In genomic region chr11:74512595-74512994, GRCm38 (mm10) we compare ENCODE assay signal across 18 mouse cellular contexts.
DNase-seq lines count a peak whose midpoint lies in the region; ATAC-seq and TF ChIP-seq lines count a peak whose summit lies in the region.
"Had no signal": no experiment of that assay in that cellular context is flagged by ENCODE, and none has a peak within 500 bp of the region (broad histone marks: within the 10 kb centered on the region; RNA-seq: fewer than 3 reads in every experiment).

No protein-coding gene starts in this region.

- H3K9ac ChIP-seq in stomach, embryonic 15.5 days: no peak overlapping the region
- no peak overlapping the region for H3K9ac ChIP-seq in stomach, postnatal 0 days (ENCODE audit: low read length)
- no peak overlapping the region for H3K9ac ChIP-seq in CH12.LX (ENCODE audit: insufficient read depth, low read depth)
- H3K9ac ChIP-seq in hindbrain, embryonic 14.5 days: no peak overlapping the region

- in situ Hi-C loops in CH12.LX (cut with MboI; ENCODE audit: low pct_ligation_motif_present, low pct_unique_long_range_greater_than_20kb, low sequenced_read_pairs): no loop called here

- H3K27ac ChIP-seq in stomach, embryonic 15.5 days: no peak overlapping the region
- no peak overlapping the region for H3K27ac ChIP-seq in stomach, postnatal 0 days (replicated peaks)
- no peak overlapping the region for H3K27ac ChIP-seq in CH12.LX (ENCODE audit: insufficient read depth, low read depth)
- H3K27ac ChIP-seq in hindbrain, embryonic 14.5 days: no peak overlapping the region

- ATAC-seq in stomach, embryonic 15.5 days (ENCODE audit: insufficient read depth, low FRiP score, low read depth): 0 out of 2 replicates have a peak, but pooled peaks have one; percentile 1
- ATAC-seq in stomach, postnatal 0 days (ENCODE audit: low FRiP score, low TSS enrichment): no peak
- no peak for ATAC-seq in hindbrain, embryonic 14.5 days (ENCODE audit: low FRiP score)
- ATAC-seq: activated CD4-positive, CD25-positive, alpha-beta regulatory T cell, adult 4 months; CD4-positive, CD25-positive, alpha-beta regulatory T cell, adult 4 months; Patski had no signal

- no peak for DNase-seq in stomach, postnatal 0 days (ENCODE audit: low spot score)
- DNase-seq in CH12.LX (ENCODE audit: extremely low read depth): no peak
- no peak for DNase-seq in hindbrain, embryonic 14.5 days (ENCODE audit: low spot score)
- DNase-seq: adrenal gland, adult 2 months; adrenal gland, adult 8-10 months; adrenal gland, postnatal 10 days; adrenal gland, postnatal 14 days; adrenal gland, postnatal 25 days; B cell, adult 2 months; cerebellum, adult 11 months; cerebellum, adult 11-12 months; cerebellum, adult 18-20 months; cerebellum, adult 2 months had no signal

- TF ChIP-seq RAD21 in CH12.LX (IDR thresholded peaks at IDR 0.05; ENCODE audit: low read depth, low read length): no peak

- no peak for TF ChIP-seq POLR2A in CH12.LX (IDR thresholded peaks at IDR 0.05; ENCODE audit: low read depth, low read length)

- H3K4me2 ChIP-seq in stomach, embryonic 15.5 days: no peak overlapping the region
- H3K4me2 ChIP-seq in stomach, postnatal 0 days (replicated peaks; ENCODE audit: low read depth): no peak overlapping the region
- H3K4me2 ChIP-seq in CH12.LX (ENCODE audit: insufficient read depth, low read depth, poor library complexity, severe bottlenecking): no peak overlapping the region
- no peak overlapping the region for H3K4me2 ChIP-seq in hindbrain, embryonic 14.5 days (replicated peaks)

- no peaks in the 10 kb centered on the region for H3K4me1 ChIP-seq in stomach, embryonic 15.5 days
- no peaks in the 10 kb centered on the region for H3K4me1 ChIP-seq in stomach, postnatal 0 days (replicated peaks; ENCODE audit: control insufficient read depth, insufficient read depth)
- peaks cover 33 to 91% of the 10 kb centered on the region in 2 experiments for H3K4me1 ChIP-seq in CH12.LX (ENCODE audit: control insufficient read depth in 1 of 2, insufficient read depth in 2 of 2)
- H3K4me1 ChIP-seq in hindbrain, embryonic 14.5 days (replicated peaks; ENCODE audit: control insufficient read depth, insufficient read depth, low read length): no peaks in the 10 kb centered on the region

- H3K9me3 ChIP-seq in stomach, embryonic 15.5 days: no peaks in the 10 kb centered on the region
- H3K9me3 ChIP-seq in stomach, postnatal 0 days (ENCODE audit: control insufficient read depth, low read length): no peaks in the 10 kb centered on the region
- H3K9me3 ChIP-seq in CH12.LX (replicated peaks; ENCODE audit: low read length): no peaks in the 10 kb centered on the region
- H3K9me3 ChIP-seq in hindbrain, embryonic 14.5 days (ENCODE audit: control insufficient read depth, low read length): no peaks in the 10 kb centered on the region
- H3K9me3 ChIP-seq: G1E had no signal

- no peak for TF ChIP-seq EP300 in stomach, postnatal 0 days (optimal IDR thresholded peaks at IDR 0.05)
- TF ChIP-seq EP300 in CH12.LX (IDR thresholded peaks at IDR 0.05; ENCODE audit: low read length): peak; percentile 2; the same call in 1 of the 2 replicates

- no peaks in the 10 kb centered on the region for H3K36me3 ChIP-seq in stomach, embryonic 15.5 days
- H3K36me3 ChIP-seq in stomach, postnatal 0 days (ENCODE audit: control insufficient read depth, insufficient read depth, low read length): no peaks in the 10 kb centered on the region
- H3K36me3 ChIP-seq in CH12.LX (replicated peaks in 1 of 2; ENCODE audit: control insufficient read depth in 1 of 2, insufficient read depth in 1 of 2, low read length in 1 of 2): peaks cover 39 to 90% of the 10 kb centered on the region in 2 experiments
- H3K36me3 ChIP-seq in hindbrain, embryonic 14.5 days (replicated peaks; ENCODE audit: control insufficient read depth, insufficient read depth): no peaks in the 10 kb centered on the region

- TF ChIP-seq CTCF in stomach, postnatal 0 days (IDR thresholded peaks at IDR 0.05; ENCODE audit: low read depth): no peak
- TF ChIP-seq CTCF in CH12.LX (conservative IDR thresholded peaks at IDR 0.05 in 1 of 2, IDR thresholded peaks at IDR 0.05 in 1 of 2; ENCODE audit: low read depth in 2 of 2, low read length in 2 of 2): no peak

- H3K4me3 ChIP-seq in stomach, embryonic 15.5 days (replicated peaks): no peak overlapping the region
- no peak overlapping the region for H3K4me3 ChIP-seq in stomach, postnatal 0 days (ENCODE audit: low read depth, low read length)
- H3K4me3 ChIP-seq in CH12.LX (replicated peaks in 1 of 3; ENCODE audit: low read depth in 2 of 3, low read length in 2 of 3, poor library complexity in 1 of 3): no peak overlapping the region
- H3K4me3 ChIP-seq in hindbrain, embryonic 14.5 days (replicated peaks; ENCODE audit: low read length): no peak overlapping the region

- peaks cover 90% of the 10 kb centered on the region for H3K79me2 ChIP-seq in CH12.LX (replicated peaks; ENCODE audit: control insufficient read depth, extremely low read depth, insufficient read depth, poor library complexity, severe bottlenecking)

- dilution Hi-C loops in CH12.LX (cut with MboI; ENCODE audit: extremely low pct_ligation_motif_present, extremely low pct_unique_long_range_greater_than_20kb, low sequenced_read_pairs): no loop called here

- H3K27me3 ChIP-seq in stomach, embryonic 15.5 days (replicated peaks): no peaks in the 10 kb centered on the region
- no peaks in the 10 kb centered on the region for H3K27me3 ChIP-seq in stomach, postnatal 0 days (ENCODE audit: control insufficient read depth, insufficient read depth, low read length)
- H3K27me3 ChIP-seq in CH12.LX (replicated peaks): no peaks in the 10 kb centered on the region
- no peaks in the 10 kb centered on the region for H3K27me3 ChIP-seq in hindbrain, embryonic 14.5 days (ENCODE audit: control insufficient read depth, insufficient read depth, low read length)
- H3K27me3 ChIP-seq: Patski had no signal

- WGBS in stomach, embryonic 15.5 days: 85% methylated on average over 10 of the region's 10 CpGs
- WGBS in stomach, postnatal 0 days: 86% methylated on average over 10 of the region's 10 CpGs
- WGBS in hindbrain, embryonic 14.5 days: 92% methylated on average over 10 of the region's 10 CpGs

TF ChIP-seq in CH12.LX, 34 proteins besides CTCF, POLR2A, EP300 and RAD21:
- 0 out of 2 replicates have a peak, but pooled peaks have one; percentile 37 for TF ChIP-seq IRF4 (IDR thresholded peaks at IDR 0.05; ENCODE audit: low read depth, low read length)
- TF ChIP-seq NELFE (IDR thresholded peaks at IDR 0.05; ENCODE audit: low read depth, low read length): no peak
- 0 out of 2 replicates have a peak, but pooled peaks have one; percentile 10 for TF ChIP-seq ETS1 (conservative IDR thresholded peaks at IDR 0.05; ENCODE audit: low read depth, low read length)
- TF ChIP-seq CHD1 (IDR thresholded peaks at IDR 0.05; ENCODE audit: low read depth, low read length): peak; percentile 74; the same call in 1 of the 2 replicates
- no peak for TF ChIP-seq NRF1 (IDR thresholded peaks at IDR 0.05; ENCODE audit: low read depth, low read length)
- TF ChIP-seq PAX5 (IDR thresholded peaks at IDR 0.05; ENCODE audit: low read length): no peak
- peak; percentile 44; the same call in 1 of the 2 replicates for TF ChIP-seq RCOR1 (conservative IDR thresholded peaks at IDR 0.05; ENCODE audit: low read depth, low read length)
- TF ChIP-seq MXI1 (IDR thresholded peaks at IDR 0.05; ENCODE audit: low read depth, low read length): no peak
- TF ChIP-seq MAZ (IDR thresholded peaks at IDR 0.05; ENCODE audit: low read depth, low read length): no peak
- no peak for TF ChIP-seq POLR2AphosphoS2 (IDR thresholded peaks at IDR 0.05; ENCODE audit: low read depth, low read length)
- TF ChIP-seq ZNF384 (IDR thresholded peaks at IDR 0.05; ENCODE audit: low read depth, low read length): peak; percentile 71
- peak; percentile 40; the same call in 1 of the 2 replicates for TF ChIP-seq MEF2A (IDR thresholded peaks at IDR 0.05; ENCODE audit: borderline replicate concordance, low read depth, low read length)
- 0 out of 2 replicates have a peak, but pooled peaks have one; percentile 9 for TF ChIP-seq BHLHE40 (IDR thresholded peaks at IDR 0.05; ENCODE audit: low read depth, low read length)
- peak; percentile 85 for TF ChIP-seq TCF12 (IDR thresholded peaks at IDR 0.05; ENCODE audit: low read depth, low read length)
- TF ChIP-seq E2F4 (IDR thresholded peaks at IDR 0.05; ENCODE audit: insufficient replicate concordance, low read depth, low read length): no peak
